Mouse (Mus musculus): ENCODE results near the gene Fbxo5. TPM values are rescaled to one million over a fixed set of nuclear protein-coding genes. Genes with fewer than 3 reads are reported as not detected.

Gene Fbxo5
- total RNA-seq, 1 experiment from 2014 or later = 7.8 TPM

DNA sequence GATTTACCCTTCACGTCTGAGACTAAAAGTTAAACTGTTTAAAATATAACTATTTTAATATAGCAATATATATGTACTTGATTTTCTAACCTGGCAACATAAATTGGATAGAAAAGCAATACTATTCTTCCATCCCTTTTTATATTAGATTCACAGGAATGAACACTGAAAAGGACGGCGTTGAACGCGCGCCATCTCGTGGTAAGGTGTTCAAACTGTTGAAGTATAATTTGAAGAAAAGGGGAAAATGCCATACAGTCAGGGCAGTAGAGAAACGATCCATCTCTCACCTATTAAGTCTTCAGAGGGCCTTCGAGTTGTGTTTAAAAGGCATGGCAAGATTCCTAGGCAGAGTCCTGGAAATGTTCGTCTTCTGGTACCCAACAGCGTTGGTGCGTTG lies 14.7 kb downstream of the Fbxo5 start:
- ATAC-seq (ENCODE audit: extremely low read depth, insufficient number of reproducible peaks, low FRiP score, poor library complexity, severe bottlenecking) = 0 out of 2 replicates have a peak, but pooled peaks have one; percentile 19

DNA sequence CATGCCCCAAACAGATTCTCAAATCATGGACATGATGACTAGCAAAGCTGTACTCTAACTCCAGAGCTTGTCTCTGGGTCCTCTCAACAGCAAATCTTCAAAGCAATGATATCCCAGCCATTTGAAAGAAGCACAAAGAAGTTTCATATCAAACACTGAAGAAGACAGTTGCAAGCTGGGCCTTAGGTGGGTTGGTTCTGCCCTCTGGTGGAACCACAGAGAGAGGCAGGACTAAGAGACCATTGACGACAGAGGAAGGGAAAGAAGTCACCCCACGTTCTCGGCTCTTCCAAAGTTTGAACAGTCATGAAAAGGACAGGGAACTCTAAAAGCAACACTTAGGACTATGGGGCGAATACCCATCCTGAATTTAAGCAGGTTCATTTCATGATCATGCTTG lies 18.5 kb downstream of the Fbxo5 start:
- ATAC-seq (ENCODE audit: extremely low read depth, insufficient number of reproducible peaks, low FRiP score, poor library complexity, severe bottlenecking) = no peak

Other genes starting within 250 kb of the Fbxo5 start
- 0.74 and 0.81 TPM in 2 replicates for gene Myct1, start 211.8 kb downstream of the Fbxo5 start, total RNA-seq (2017)
- gene Vip, start 166.4 kb downstream of the Fbxo5 start, total RNA-seq (2017) = not detected in 2 replicates
- gene Mtrf1l, start 18.3 kb upstream of the Fbxo5 start, total RNA-seq (2017) = 27.7 and 31.0 TPM in 2 replicates
- 0.12 TPM in 1 of 2 replicates, not detected in the other for gene Rgs17, start 116.8 kb upstream of the Fbxo5 start, total RNA-seq (2017)

All from neutrophil, adult 5-6 weeks (primary cell).